Mouse (Mus musculus) erythroblast, embryonic 14.5 days (primary cell): ENCODE results near the gene Pcx.

Source experiments
- GATA1 ChIP-seq: IDR thresholded peaks from 2 replicates; pipeline ENCODE4 v1.6.1; 2012; ENCODE audit warnings: low read length, inconsistent platforms, mixed read lengths
- TAL1 ChIP-seq: IDR thresholded peaks from 3 replicates; pipeline ENCODE4 v1.6.1; 2012; ENCODE audit warnings: low read length, inconsistent platforms, mixed read lengths

- TF ChIP-seq GATA1: no peak
- no peak for TF ChIP-seq TAL1
These were observed 37.5 kb downstream of the Pcx start for GRCm38 (mm10) chr19:4547801-4548200.
